Mouse (Mus musculus) intestine, embryonic 16.5 days (tissue): ENCODE measurements around the gene Wwc1. TPM values are rescaled to one million over a fixed set of nuclear protein-coding genes. Genes with fewer than 3 reads are reported as not detected.

ENCODE experiments used
- ATAC-seq: fragments of 200-750 bp; cut with Nextera tagmentation; 2 replicates; pipeline ENCODE4 v1.8.0; 2017; ENCODE audit warnings: moderate TSS enrichment, moderate library complexity
- H3K27ac ChIP-seq: fragments of 300-500 bp; sonication (generic); 2 replicates; pipeline ENCODE4 v1.5.1; 2014; ENCODE audit warnings: mild to moderate bottlenecking, low read length
- H3K27me3 ChIP-seq: fragments of 300-500 bp; sonication (generic); replicated peaks from 2 replicates; pipeline ENCODE4 v1.6.1; 2014; ENCODE audit warnings: low read length, control low read depth, mixed read lengths; ENCODE audit not compliant: control insufficient read depth, insufficient read depth
- H3K36me3 ChIP-seq: fragments of 300-500 bp; sonication (generic); 2 replicates; pipeline ENCODE4 v1.6.1; 2014; ENCODE audit warnings: low read length, control low read depth; ENCODE audit not compliant: control insufficient read depth, insufficient read depth
- H3K4me1 ChIP-seq: fragments of 300-500 bp; sonication (generic); 2 replicates; pipeline ENCODE4 v1.6.1; 2014; ENCODE audit warnings: low read length, control low read depth, mixed read lengths; ENCODE audit not compliant: control insufficient read depth, insufficient read depth
- H3K4me2 ChIP-seq: fragments of 300-500 bp; sonication (generic); 2 replicates; pipeline ENCODE4 v1.6.1; 2014; ENCODE audit warnings: low read depth, low read length, control low read depth
- H3K4me3 ChIP-seq: fragments of 300-500 bp; sonication (generic); 2 replicates; pipeline ENCODE4 v1.5.1; 2014; ENCODE audit warnings: mild to moderate bottlenecking, low read length
- H3K9ac ChIP-seq: fragments of 300-500 bp; sonication (generic); 2 replicates; pipeline ENCODE4 v1.6.1; 2014; ENCODE audit warnings: low read depth, low read length
- H3K9me3 ChIP-seq: fragments of 300-500 bp; sonication (generic); 2 replicates; pipeline ENCODE4 v1.6.1; 2016; ENCODE audit warnings: low read length, control low read depth; ENCODE audit not compliant: control insufficient read depth
- WGBS: fragments of 180-500 bp; shearing (Covaris S2); extraction: QIAGEN DNeasy Blood & Tissue Kit; methylation state at CpG from one replicate; pipeline ENCODE4 v1.1.7; 2014; 5-methylcytosine and 5-hydroxymethylcytosine counted together
- polyA plus RNA-seq: library from polyadenylated mRNA; unstranded; fragments of >200 nt; fragmentation: Nextera tagmentation; extraction: Ambion mirVana; gene quantifications from 2 replicates; pipeline ENCODE4 v1.2.1, GENCODE M21; 2015

Gene Wwc1
- polyA plus RNA-seq, 1 experiment from 2014 or later = 9.0 TPM

- no peaks in the 10 kb centered on the region for H3K36me3 ChIP-seq
- no peak overlapping the region for H3K4me3 ChIP-seq
- H3K4me1 ChIP-seq = no peaks in the 10 kb centered on the region
- no peaks in the 10 kb centered on the region for H3K9me3 ChIP-seq
- H3K27ac ChIP-seq = no peak overlapping the region
- ATAC-seq = no peak
- no peak overlapping the region for H3K9ac ChIP-seq
- no peaks in the 10 kb centered on the region; the same call in 1 of the 2 replicates for H3K27me3 ChIP-seq
- H3K4me2 ChIP-seq = no peak overlapping the region
These were observed 15.0 kb upstream of the Wwc1 start for GRCm38 (mm10) chr11:35995310-35995709.

GRCm38 (mm10) chr11:35991846-35992245, 11.5 kb upstream of the Wwc1 start:
- Histone ChIP-seq H3K4me3 (no peak overlapping the region), H3K4me1 (no peaks in the 10 kb centered on the region), H3K36me3 (no peaks in the 10 kb centered on the region), H3K9me3 (no peaks in the 10 kb centered on the region), H3K27me3 (no peaks in the 10 kb centered on the region), H3K27ac (no peak overlapping the region), H3K4me2 (no peak overlapping the region), H3K9ac (no peak overlapping the region)
- 86% methylated on average over 2 of the region's 2 CpGs for WGBS
- no peak for ATAC-seq

- Histone ChIP-seq H3K4me3 (no peak overlapping the region), H3K27ac (no peak overlapping the region), H3K9ac (no peak overlapping the region), H3K4me2 (no peak overlapping the region), H3K27me3 (no peaks in the 10 kb centered on the region), H3K9me3 (no peaks in the 10 kb centered on the region), H3K36me3 (no peaks in the 10 kb centered on the region), H3K4me1 (peaks cover 10% of the 10 kb centered on the region)
- 60% methylated on average over 4 of the region's 4 CpGs for whole genome bisulfite sequencing
- ATAC-seq = no peak
These were observed 9.6 kb upstream of the Wwc1 start for GRCm38 (mm10) chr11:35989967-35990366.

- whole genome bisulfite sequencing = under 1% methylated on average over 19 of the region's 19 CpGs
- no peaks in the 10 kb centered on the region for H3K9me3 ChIP-seq
- H3K27me3 ChIP-seq = no peaks in the 10 kb centered on the region
- peak; percentile 62 for ATAC-seq
- H3K27ac ChIP-seq = no peak overlapping the region
- H3K4me1 ChIP-seq = peaks cover 10% of the 10 kb centered on the region
- H3K36me3 ChIP-seq = no peaks in the 10 kb centered on the region
- peak overlapping the region; percentile 37 for H3K4me3 ChIP-seq
- peak overlapping the region; percentile 74 for H3K4me2 ChIP-seq
- peak overlapping the region; percentile 51; the same call in 1 of the 2 replicates for H3K9ac ChIP-seq
These were observed 5.6 kb upstream of the Wwc1 start for GRCm38 (mm10) chr11:35985841-35986393.

- ATAC-seq = no peak
- Histone ChIP-seq H3K27ac (no peak overlapping the region), H3K9me3 (no peaks in the 10 kb centered on the region), H3K4me1 (peaks cover 12% of the 10 kb centered on the region), H3K9ac (no peak overlapping the region), H3K27me3 (no peaks in the 10 kb centered on the region), H3K4me3 (no peak overlapping the region), H3K36me3 (no peaks in the 10 kb centered on the region), H3K4me2 (no peak overlapping the region)
- WGBS = 67% methylated on average over 3 of the region's 3 CpGs
These were observed 2.4 kb upstream of the Wwc1 start for GRCm38 (mm10) chr11:35982734-35983133.

- peak; percentile 66 for ATAC-seq
- Histone ChIP-seq H3K36me3 (no peaks in the 10 kb centered on the region), H3K4me2 (peak overlapping the region; percentile 79), H3K4me1 (peaks cover 2% of the 10 kb centered on the region; the same call in 1 of the 2 replicates), H3K9ac (peak overlapping the region; percentile 80), H3K27me3 (no peaks in the 10 kb centered on the region), H3K9me3 (no peaks in the 10 kb centered on the region), H3K27ac (peak overlapping the region; percentile 73), H3K4me3 (peak overlapping the region; percentile 74)
- under 1% methylated on average over 65 of the region's 66 CpGs for WGBS
These were observed 455 bp downstream of the Wwc1 start for GRCm38 (mm10) chr11:35979733-35980410.

- Histone ChIP-seq H3K9ac (peak overlapping the region; percentile 80), H3K27ac (peak overlapping the region; percentile 73), H3K36me3 (no peaks in the 10 kb centered on the region), H3K4me3 (peak overlapping the region; percentile 74), H3K27me3 (no peaks in the 10 kb centered on the region), H3K9me3 (no peaks in the 10 kb centered on the region), H3K4me2 (peak overlapping the region; percentile 79), H3K4me1 (peaks cover 2% of the 10 kb centered on the region; the same call in 1 of the 2 replicates)
- under 1% methylated on average over 12 of the region's 12 CpGs for WGBS
- ATAC-seq = peak; percentile 7; the same call in 1 of the 2 replicates
These were observed 1.0 kb downstream of the Wwc1 start for GRCm38 (mm10) chr11:35979266-35979732.

GRCm38 (mm10) chr11:35977796-35978195, 2.5 kb downstream of the Wwc1 start:
- Histone ChIP-seq H3K27ac (no peak overlapping the region), H3K36me3 (no peaks in the 10 kb centered on the region), H3K4me3 (no peak overlapping the region), H3K9me3 (no peaks in the 10 kb centered on the region), H3K27me3 (no peaks in the 10 kb centered on the region), H3K4me2 (peak overlapping the region; percentile 79; the same call in 1 of the 2 replicates), H3K4me1 (peaks cover 2% of the 10 kb centered on the region; the same call in 1 of the 2 replicates), H3K9ac (0 out of 2 replicates have a peak overlapping the region, but pooled peaks have one; percentile 7)
- 85% methylated on average over 3 of the region's 3 CpGs for WGBS
- ATAC-seq = no peak

- H3K9me3 ChIP-seq = no peaks in the 10 kb centered on the region
- no peak overlapping the region for H3K4me3 ChIP-seq
- ATAC-seq = no peak
- no peaks in the 10 kb centered on the region for H3K36me3 ChIP-seq
- H3K9ac ChIP-seq = no peak overlapping the region
- no peaks in the 10 kb centered on the region for H3K27me3 ChIP-seq
- H3K4me2 ChIP-seq = no peak overlapping the region
- 66% methylated on average over 6 of the region's 6 CpGs for WGBS
- H3K4me1 ChIP-seq = peaks cover 8% of the 10 kb centered on the region
- H3K27ac ChIP-seq = no peak overlapping the region
These were observed 3.2 kb downstream of the Wwc1 start for GRCm38 (mm10) chr11:35977096-35977495.
